Mouse (Mus musculus) ES-E14 (cell line): ENCODE results near the gene Arhgef10l.

ENCODE experiments used
- CHD2 ChIP-seq: IDR thresholded peaks from 2 replicates; pipeline ENCODE4 v1.6.1; 2014; ENCODE audit warnings: mild to moderate bottlenecking, low read depth, low read length, inconsistent platforms
- HCFC1 ChIP-seq: IDR thresholded peaks from 2 replicates; pipeline ENCODE4 v1.6.1; 2012; ENCODE audit warnings: low read length, inconsistent platforms, borderline replicate concordance; ENCODE audit not compliant: insufficient read depth
- MAFK ChIP-seq: IDR thresholded peaks from 2 replicates; pipeline ENCODE4 v1.6.1; 2014; ENCODE audit warnings: mild to moderate bottlenecking, low read depth, low read length, inconsistent platforms; ENCODE audit not compliant: insufficient read depth
- ZC3H11A ChIP-seq: IDR thresholded peaks from 2 replicates; pipeline ENCODE4 v1.6.1; 2012; ENCODE audit warnings: low read depth, mild to moderate bottlenecking, inconsistent platforms, low read length, borderline replicate concordance

DNA sequence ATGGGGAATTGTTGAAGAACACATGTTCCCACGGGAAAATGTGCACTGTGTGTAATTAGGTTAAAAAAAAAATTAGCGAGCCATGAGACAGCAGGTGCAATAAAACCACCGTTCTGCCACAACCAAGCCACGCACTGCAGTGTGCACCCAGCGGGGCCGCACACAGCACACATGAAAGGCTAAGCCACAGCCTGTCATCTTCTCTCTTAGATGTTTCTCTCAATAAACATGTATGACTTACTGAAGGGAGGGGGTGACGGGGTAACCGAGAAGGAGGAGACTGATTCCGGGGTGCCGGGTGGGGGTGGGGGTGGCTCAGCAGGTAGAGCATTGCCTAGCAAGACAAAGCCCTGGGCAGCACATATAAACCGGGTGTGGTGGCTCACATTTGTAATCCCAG, 64.7 kb downstream of the Arhgef10l start:
- no peak for TF ChIP-seq ZC3H11A
- TF ChIP-seq CHD2, result no peak
- no peak for TF ChIP-seq HCFC1
- TF ChIP-seq MAFK, result no peak
